Mouse (Mus musculus): ENCODE data around the gene C2cd5.

The C2cd5 gene

DNA sequence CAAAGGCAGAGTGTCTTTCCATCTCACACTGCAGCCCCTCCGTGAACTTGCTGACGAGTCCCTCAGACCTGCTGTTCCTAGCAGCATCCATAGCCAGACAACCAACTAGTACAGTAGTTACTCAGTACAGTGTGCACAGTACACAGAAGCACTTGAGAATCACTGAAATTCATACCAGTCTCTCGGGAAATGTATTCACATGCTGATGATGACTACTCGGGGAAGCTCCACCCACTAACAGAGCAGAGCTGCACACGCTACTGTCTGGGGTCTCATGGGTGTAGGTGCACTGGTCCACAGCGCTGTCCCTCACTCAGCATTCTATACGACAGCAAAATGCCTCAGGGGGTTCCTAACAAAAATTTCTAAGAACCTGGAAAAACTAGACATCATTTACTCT is 19.2 kb downstream of the C2cd5 start:
- no peak for ATAC-seq (ENCODE audit: insufficient number of reproducible peaks, low FRiP score, low TSS enrichment)

DNA sequence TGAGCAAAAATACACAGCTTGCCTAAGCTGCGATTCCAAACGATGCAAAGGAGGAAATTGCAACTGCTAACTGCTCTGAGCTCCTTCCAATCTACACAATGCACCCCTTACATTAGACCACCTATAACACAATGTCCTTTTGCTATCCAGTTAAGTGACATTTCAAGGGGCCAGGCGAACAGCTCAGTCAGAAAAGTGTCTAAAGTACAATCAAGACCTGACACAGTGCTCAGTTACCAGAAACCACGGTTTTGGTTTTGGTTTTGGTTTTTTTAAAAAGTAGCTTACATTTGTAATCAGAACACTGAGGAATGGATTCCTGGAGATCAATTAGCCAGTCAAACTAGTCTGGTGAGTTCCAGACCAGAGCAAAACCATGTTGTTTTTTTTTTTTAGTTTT is 20.8 kb downstream of the C2cd5 start:
- no peak for ATAC-seq (ENCODE audit: insufficient number of reproducible peaks, low FRiP score, low TSS enrichment)

DNA sequence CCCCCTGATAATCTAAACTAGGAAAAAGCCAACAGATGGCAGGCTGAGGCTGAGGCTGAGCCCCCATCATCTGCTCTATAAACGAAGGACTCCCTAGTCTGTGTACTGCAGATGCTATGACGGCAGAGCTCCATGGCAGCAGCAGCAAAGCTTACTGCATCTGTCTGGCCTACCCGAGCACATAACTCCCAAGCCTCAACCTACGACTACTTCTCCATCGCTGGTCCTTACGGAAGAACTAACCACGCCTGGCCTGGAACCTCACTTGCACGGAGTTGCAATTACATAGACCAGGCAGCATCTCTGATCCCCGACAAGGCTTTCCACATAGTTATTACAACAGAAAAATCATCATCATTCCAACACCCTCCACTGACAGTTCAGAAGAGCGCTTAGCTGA is 23.5 kb downstream of the C2cd5 start:
- ATAC-seq (ENCODE audit: insufficient number of reproducible peaks, low FRiP score, low TSS enrichment), result no peak

DNA sequence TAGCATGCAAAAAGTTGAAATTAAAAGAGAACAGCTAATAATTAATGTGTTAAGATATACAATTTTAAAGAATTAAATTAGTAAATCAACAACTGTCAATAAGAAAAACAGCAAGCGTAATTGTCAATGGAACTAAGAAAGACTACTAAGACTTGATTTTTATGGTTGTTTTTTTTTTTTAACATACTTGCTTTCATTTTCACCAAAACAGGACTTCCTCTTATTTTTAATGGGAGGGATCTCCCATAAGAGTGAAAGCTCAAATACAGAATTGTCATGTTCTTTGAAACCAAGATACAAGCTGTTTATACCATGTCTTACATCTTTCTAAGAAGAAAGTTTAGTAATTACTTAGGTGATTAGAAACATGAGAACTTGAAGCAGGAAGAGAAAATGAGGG is 26.0 kb downstream of the C2cd5 start:
- ATAC-seq (ENCODE audit: insufficient number of reproducible peaks, low FRiP score, low TSS enrichment), result no peak

DNA sequence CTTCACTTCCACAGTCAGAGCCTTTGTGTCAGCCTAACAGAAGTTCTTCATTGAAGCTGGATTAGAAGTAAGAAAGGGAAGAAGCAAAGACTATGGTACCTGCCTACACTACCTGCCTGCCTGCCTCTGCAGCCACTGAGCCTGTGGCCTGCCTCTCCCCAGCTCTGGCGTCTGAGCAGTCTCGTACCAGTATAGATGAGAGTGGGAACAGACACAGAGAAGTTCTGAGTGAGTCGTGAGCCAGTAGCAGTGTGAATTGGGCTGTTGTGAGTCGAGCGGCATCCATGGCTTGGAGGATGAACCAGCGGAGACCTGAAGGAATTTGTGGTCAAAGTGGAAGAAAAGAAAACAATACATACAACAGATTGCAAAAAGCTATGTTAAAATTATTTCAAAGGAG is 26.5 kb downstream of the C2cd5 start:
- no peak for ATAC-seq (ENCODE audit: insufficient number of reproducible peaks, low FRiP score, low TSS enrichment)

DNA sequence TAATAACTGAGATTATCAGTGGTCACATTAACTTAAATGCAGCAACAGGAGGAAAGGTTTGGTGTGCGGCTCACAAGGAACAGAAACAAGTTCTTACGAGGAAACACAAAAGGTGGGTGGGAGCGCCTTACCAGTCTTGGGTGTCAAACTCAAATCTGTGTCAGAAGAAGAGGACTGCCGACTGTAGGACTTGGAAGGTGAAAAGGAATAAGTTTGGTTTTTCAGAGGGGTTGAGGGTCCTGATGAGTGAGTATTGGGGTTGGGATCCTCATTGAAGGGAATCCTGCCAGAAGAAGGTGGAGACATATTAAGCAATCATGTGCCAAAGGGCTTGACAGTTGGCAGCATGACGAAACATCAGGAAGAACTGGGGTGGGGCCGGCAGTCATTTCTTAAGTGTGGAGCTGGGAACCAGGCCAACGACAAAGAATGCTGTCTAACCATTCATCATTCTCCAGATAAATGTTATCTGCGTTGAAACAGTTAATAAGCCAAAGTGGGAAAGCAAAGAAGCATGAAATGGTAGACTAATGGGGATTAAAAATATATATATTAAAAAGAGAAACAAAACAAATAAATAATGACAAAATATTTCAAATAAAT is 27.4 kb downstream of the C2cd5 start:
- ATAC-seq (ENCODE audit: insufficient number of reproducible peaks, low FRiP score, low TSS enrichment), result no peak

DNA sequence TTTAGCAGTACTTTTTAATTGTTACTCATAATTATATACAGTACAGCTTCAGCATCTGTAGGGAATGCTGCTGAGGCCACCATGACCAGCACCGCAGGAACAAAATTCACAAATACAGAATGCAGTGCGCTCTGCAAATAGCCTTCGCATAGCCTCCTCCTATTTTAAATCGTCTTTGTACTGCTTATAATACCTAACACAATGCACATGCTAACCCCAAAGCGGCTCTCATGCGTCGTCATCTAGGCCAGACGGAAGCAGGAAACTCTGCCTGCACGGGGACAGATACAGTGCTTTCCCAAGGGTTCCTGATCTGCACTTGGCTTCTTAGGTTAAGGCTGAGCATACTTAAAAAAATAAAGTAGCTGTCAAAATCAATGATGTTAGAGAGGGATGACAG is 29.2 kb downstream of the C2cd5 start:
- no peak for ATAC-seq (ENCODE audit: insufficient number of reproducible peaks, low FRiP score, low TSS enrichment)

DNA sequence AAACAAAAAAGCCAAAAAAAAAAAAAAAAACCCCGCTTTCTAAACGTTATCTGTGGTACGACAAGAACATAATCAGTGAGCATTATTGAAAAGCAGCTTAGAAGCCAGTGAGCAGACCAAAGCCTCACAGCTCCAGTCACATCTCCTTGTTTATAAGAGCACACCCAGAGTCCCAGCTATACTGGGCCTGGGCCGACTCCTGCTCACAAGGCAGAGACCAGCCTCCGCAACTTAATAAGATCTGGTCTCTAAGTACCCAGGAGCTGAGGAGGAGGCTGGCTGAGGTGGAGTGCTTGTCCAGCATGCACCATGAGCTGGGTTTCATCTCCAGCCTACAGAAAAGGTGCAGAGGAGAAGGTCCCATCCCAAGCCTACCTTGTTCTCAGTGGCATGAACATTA is 29.9 kb downstream of the C2cd5 start:
- no peak for ATAC-seq (ENCODE audit: insufficient number of reproducible peaks, low FRiP score, low TSS enrichment)

DNA sequence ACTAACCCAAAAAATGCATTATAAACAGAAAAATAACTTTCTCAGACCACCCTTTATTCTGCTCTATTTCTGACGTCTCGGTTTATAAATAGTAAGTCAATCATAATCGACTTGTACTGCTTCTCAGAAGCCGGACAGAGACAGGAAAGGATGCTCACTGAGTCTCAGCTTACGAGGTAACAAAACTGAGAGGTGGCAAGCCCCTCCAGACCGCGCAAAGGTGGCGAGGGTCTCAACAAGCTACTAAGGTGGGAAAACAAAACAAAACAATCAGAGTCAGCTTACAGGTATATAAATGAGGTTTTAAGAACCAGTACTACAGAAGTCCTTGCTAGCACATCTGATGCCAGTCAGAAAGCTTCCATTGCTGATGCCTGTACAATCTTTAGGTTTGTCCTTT is 30.3 kb downstream of the C2cd5 start:
- ATAC-seq (ENCODE audit: insufficient number of reproducible peaks, low FRiP score, low TSS enrichment), result no peak

DNA sequence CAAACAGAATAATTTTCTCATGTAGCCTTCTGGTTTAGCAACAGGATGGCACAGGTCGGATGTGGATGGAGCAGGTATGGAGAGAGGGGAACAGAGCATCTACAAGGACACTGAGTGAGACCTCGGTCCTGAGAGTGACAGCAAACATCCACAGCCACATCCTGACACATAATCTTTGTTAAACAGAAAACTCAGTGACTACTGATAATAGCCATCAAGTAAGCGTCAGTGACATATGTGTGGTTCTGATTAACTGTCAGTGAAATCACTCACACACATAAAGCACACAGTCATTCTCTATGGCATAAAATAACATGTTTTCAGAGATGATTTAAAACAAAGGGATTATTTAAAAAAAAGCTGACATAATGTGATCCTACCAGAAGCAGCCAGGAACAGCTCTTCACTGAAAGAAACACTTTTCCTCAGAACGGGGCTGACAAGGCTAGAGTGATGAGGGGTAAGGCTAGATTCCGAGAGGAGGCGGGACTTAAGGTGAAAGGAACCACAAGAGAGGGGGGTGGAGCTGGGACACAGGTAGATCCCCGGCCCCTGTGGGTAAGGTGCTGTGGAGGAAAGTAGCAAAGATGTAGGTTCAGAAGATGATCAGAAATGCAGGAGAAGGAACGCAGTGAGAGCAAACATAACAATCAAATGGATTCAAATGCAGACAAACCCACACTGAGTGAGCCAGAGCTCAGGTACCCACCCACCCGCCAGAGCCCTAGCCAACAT is 31.6 kb downstream of the C2cd5 start:
- ATAC-seq (ENCODE audit: insufficient number of reproducible peaks, low FRiP score, low TSS enrichment), result no peak

DNA sequence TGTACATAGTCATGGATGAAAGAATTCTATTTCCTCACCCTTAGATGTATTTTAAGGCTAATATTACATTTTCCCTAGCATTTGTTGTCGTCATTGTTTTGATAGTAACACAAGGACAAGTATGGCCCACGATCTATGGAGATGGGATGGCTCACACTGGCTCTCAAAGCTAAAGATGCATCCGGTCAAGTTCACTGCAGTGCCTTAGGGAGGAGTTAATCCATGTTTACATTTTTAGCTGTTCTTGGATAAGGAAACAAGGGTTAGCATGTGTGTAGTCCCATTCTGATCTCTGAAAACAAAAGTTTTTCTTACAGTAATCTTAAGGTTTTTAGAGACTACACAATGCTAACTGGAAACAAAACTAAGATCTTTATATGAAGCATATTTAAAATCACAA is 32.3 kb downstream of the C2cd5 start:
- no peak for ATAC-seq (ENCODE audit: insufficient number of reproducible peaks, low FRiP score, low TSS enrichment)

DNA sequence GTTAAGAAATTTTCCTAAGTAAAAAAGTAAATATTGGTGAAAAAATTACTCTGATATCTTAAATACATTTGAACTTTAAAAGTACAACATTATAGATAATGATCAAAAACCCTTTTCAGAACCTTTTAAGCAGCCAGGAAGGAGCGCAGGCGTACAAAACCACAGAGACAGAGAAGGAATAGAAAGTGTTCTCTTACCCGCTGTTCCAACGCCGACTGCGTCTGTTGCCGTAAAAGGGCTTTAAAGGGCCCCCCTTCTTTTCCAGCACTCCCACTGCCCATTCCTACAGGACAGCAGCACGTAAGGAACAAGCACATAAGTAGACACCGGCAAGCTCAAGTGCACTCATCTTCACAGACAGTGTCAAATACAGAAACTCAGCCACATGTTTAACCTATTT is 33.1 kb downstream of the C2cd5 start:
- ATAC-seq (ENCODE audit: insufficient number of reproducible peaks, low FRiP score, low TSS enrichment), result no peak

DNA sequence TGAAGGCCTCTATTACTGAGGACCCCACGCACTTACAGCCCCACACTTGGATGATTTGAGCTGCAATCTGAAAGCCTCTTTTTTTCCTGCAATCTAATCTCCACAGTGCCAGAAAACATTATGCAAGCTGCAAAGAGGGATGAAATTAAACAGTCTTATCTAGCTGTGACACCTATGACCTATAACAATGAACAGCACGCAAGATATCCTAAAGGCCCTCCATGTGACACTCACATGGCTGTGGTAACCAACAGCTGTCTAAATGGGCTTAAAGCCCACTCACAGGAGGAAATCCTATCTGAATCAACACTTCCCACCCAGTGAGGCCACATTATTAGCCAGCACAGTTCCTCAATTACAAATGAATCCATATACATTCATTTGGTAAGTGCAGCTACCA is 35.9 kb downstream of the C2cd5 start:
- no peak for ATAC-seq (ENCODE audit: insufficient number of reproducible peaks, low FRiP score, low TSS enrichment)

DNA sequence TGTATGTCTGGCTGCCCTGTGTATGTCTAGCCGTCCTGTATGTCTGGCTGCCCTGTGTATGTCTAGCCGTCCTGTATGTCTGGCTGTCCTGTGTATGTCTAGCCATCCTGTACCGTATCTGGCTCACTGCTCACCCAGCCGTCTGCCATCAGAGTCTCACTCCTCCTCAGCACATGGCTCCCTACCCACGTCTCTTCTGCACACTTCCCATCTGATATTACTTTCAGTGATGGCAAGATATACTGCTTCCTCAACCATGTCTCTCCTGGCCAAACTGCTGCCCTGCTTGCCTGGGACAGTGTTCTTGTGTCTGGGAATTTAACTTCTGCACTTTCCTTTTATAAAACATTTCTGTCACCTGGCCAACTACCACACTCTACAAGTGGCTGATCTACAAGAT is 42.3 kb downstream of the C2cd5 start:
- no peak for ATAC-seq (ENCODE audit: insufficient number of reproducible peaks, low FRiP score, low TSS enrichment)

DNA sequence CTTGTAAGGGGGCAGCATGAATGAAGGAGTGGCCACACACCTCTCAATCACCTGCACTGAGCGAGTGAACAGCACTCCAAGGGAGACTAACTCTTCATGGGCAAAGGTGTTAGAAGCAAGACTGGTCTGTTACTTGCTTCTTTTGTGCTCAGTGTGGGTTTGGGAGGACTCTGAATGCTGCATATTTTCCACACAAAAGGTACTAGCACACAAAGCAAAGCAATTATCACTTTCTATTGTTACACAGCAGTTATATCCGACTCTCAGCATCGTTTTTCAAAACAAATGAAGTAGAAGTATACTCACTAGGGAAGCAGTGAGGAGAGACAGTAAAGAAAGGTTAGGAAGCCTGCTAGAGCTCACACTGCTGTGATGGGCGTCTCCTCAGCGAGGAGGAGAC is 48.4 kb downstream of the C2cd5 start:
- no peak for ATAC-seq (ENCODE audit: insufficient number of reproducible peaks, low FRiP score, low TSS enrichment)

DNA sequence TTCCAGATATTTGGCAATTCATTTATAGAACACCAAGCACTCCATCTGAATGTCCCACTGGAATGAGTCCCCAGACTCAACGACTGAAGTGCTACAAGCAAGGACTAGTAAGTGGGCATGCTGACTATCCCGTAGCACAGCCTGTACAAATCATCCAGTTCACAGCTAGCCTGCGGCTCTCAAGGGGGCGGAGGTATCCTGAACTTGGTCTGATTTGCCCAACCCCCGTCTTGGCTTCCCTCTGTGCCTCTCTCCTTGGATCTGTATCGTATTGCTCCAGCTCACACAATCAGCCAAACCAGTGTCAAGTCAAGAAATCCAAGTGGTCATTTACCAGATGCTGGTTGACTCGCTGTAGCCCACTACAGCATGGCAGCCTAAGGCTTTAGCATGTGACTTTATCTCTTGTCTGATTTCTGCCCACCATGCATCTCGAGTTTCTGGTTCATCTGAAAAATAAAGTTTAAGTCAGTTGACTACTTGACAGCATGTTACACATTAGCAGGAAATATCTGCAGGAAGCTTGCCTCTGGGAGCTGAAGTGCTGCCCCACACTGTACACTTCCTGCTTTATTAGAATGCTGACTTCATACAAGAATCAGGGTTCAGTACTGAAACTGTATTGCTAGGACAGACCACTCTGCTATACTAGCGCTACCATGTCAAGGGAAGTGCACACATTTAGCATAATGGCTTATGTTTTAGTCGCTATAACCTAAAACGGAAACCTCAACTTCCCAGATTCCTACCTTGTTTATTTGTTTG is 50.0 kb downstream of the C2cd5 start:
- ATAC-seq (ENCODE audit: insufficient number of reproducible peaks, low FRiP score, low TSS enrichment), result no peak

DNA sequence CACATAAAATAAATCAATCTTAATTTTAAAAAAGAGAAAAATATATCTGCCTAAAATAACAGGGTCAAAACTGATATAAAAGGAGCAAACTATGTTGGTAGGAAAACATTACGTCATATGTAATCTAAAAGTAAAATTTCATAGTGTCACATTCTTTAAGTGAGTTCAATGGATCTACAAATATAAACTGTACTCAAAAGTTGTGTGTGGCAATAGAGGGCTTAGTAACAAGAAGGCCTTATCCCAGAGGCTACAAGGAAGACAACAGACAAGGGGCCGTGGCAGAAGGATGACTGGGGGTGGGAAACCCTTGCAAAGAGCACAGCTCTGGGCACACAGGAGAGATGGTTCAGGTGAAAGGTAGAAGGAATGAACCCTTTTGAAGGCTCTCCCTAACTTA is 50.8 kb downstream of the C2cd5 start:
- no peak for ATAC-seq (ENCODE audit: insufficient number of reproducible peaks, low FRiP score, low TSS enrichment)

DNA sequence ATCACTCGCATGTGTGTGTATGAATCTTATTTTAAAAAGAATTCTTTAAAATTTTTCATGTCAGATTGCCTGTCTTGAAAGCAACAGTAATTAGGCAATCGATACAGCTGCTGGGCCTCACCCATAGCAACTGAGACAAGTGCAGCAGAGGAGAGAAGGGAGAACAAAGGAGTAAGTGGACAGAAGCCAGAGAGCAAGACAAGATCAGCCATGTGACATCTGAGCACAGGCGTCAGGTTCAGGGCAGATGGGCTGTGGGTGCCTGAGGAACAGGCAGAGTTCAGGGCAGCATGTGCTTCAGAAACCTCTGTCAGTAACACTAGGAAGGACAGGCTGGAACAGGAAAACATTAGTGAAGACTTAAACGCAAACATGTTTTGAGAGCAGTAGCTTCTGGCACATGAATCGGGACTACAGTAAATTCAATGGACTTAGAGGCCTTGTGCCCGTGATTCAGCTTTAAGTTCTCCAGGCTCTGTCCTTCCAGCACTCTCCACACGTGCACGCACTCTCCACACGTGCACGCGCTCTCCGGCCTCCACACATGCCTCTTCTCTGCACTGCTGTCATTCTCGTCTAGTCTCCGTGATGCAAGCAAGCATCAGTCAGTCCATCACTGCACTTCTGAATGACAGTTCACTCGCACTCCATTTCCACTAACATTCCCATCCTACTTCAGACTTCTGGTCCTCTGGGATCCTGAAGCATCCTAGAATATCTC is 52.2 kb downstream of the C2cd5 start:
- no peak for ATAC-seq (ENCODE audit: insufficient number of reproducible peaks, low FRiP score, low TSS enrichment)

DNA sequence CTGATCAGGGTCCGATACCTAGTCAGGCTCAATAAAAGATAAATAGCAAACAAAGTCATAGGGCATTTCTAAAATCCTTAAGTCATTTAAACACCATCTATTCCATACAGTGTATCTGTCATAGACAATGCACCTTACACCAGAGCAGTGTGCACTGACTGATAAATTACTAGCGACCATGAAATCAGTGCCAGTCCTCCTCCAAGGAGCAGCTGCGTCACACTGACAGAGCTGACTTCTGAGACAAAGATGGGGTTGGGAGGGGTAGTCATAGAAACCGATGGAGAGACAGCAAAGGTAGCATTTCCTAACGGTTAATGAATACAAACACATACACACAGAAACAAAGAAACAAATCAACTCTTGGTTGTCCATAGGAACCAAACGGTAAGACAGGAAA is 58.4 kb downstream of the C2cd5 start:
- ATAC-seq (ENCODE audit: insufficient number of reproducible peaks, low FRiP score, low TSS enrichment), result no peak

DNA sequence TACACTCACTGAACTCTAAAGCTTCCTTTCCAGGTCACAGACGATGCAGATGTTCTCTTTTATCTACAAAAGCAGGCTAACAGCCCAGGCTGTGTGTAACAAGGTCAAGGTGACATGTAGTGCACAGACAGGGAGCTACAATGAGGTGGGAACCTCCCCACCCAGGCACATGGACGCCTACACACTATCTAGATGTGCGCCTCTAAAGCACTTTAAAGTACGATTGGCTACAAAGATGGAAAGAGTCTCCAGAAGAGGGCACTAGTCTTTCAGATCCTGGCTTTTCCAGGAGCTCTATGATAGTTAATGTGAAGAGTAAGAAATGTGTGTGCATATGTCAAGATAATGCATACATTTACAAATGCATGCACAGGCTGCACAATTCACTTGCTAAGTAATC is 64.7 kb downstream of the C2cd5 start:
- ATAC-seq (ENCODE audit: insufficient number of reproducible peaks, low FRiP score, low TSS enrichment), result no peak

DNA sequence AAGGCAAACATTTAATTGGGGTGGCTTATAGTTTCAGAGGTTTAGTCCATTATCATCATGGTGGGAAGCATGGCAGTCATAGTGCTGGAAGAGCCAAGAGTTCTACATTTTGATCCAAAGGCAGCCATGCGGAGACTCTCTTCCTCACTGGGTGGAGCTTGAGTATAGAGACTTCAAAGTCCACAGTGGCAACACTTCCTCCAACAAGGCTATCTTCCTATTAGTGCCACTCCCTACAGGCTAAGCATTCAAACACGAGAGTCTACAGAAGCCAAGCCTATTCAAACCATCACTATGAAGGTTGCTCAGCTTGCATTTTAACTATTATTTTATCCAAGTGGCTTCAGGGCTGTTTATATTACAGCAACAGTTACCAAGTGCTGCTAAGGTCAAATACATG is 65.4 kb downstream of the C2cd5 start:
- no peak for ATAC-seq (ENCODE audit: insufficient number of reproducible peaks, low FRiP score, low TSS enrichment)
